Mouse (Mus musculus) midbrain, embryonic 12.5 days (tissue): ENCODE results near the gene Atxn1. TPM values are rescaled to one million over a fixed set of nuclear protein-coding genes. Genes with fewer than 3 reads are reported as not detected.

Source experiments
- ATAC-seq: fragments of 200-750 bp; cut with Nextera tagmentation; 2 replicates; pipeline ENCODE4 v1.8.0; 2017; ENCODE audit warnings: low read depth, moderate TSS enrichment, moderate library complexity; ENCODE audit not compliant: low FRiP score
- H3K27ac ChIP-seq: fragments of 300-500 bp; sonication (generic); replicated peaks from 2 replicates; pipeline ENCODE4 v1.5.1; 2016; ENCODE audit warnings: mild to moderate bottlenecking
- H3K27me3 ChIP-seq: fragments of 300-500 bp; sonication (generic); 2 replicates; pipeline ENCODE4 v1.6.1; 2016; ENCODE audit warnings: mild to moderate bottlenecking
- H3K36me3 ChIP-seq: fragments of 300-500 bp; sonication (generic); 2 replicates; pipeline ENCODE4 v1.6.1; 2016
- H3K4me1 ChIP-seq: fragments of 300-500 bp; sonication (generic); 2 replicates; pipeline ENCODE4 v1.6.1; 2016
- H3K4me2 ChIP-seq: fragments of 300-500 bp; sonication (generic); replicated peaks from 2 replicates; pipeline ENCODE4 v1.6.1; 2016; ENCODE audit warnings: mild to moderate bottlenecking, moderate library complexity
- H3K4me3 ChIP-seq: fragments of 300-500 bp; sonication (generic); 2 replicates; pipeline ENCODE4 v1.5.1; 2016; ENCODE audit warnings: mild to moderate bottlenecking
- H3K9ac ChIP-seq: fragments of 300-500 bp; sonication (generic); replicated peaks from 2 replicates; pipeline ENCODE4 v1.6.1; 2016; ENCODE audit warnings: mild to moderate bottlenecking, moderate library complexity
- H3K9me3 ChIP-seq: fragments of 300-500 bp; sonication (generic); 2 replicates; pipeline ENCODE4 v1.6.1; 2016; ENCODE audit warnings: mild to moderate bottlenecking
- WGBS: fragments of 180-500 bp; shearing (Covaris S2); methylation state at CpG from one replicate; pipeline ENCODE4 v1.1.7; 2016; 5-methylcytosine and 5-hydroxymethylcytosine counted together
- polyA plus RNA-seq: library from polyadenylated mRNA; unstranded; fragments of >200 nt; fragmentation: Nextera tagmentation; extraction: Ambion mirVana; gene quantifications from 2 replicates; pipeline ENCODE4 v1.2.1, GENCODE M21; 2016

Gene Atxn1
- polyA plus RNA-seq, 1 experiment from 2014 or later: 4.2 TPM

GRCm38 (mm10) chr13:45614762-45615161, 350.0 kb downstream of the Atxn1 start:
- 0 out of 2 replicates have a peak, but pooled peaks cover under 1% of the 10 kb centered on the region for H3K4me1 ChIP-seq
- ATAC-seq: no peak
- WGBS: 72% methylated on average over 11 of the region's 11 CpGs
- H3K36me3 ChIP-seq: no peaks in the 10 kb centered on the region
- H3K9ac ChIP-seq: no peak overlapping the region
- H3K4me2 ChIP-seq: no peak overlapping the region
- no peaks in the 10 kb centered on the region for H3K9me3 ChIP-seq
- H3K4me3 ChIP-seq: no peak overlapping the region
- no peaks in the 10 kb centered on the region; the same call in 1 of the 2 replicates for H3K27me3 ChIP-seq
- no peak overlapping the region for H3K27ac ChIP-seq

- H3K9ac ChIP-seq: no peak overlapping the region
- no peak overlapping the region for H3K27ac ChIP-seq
- no peak overlapping the region for H3K4me3 ChIP-seq
- H3K4me2 ChIP-seq: no peak overlapping the region
- no peaks in the 10 kb centered on the region; the same call in 1 of the 2 replicates for H3K27me3 ChIP-seq
- H3K4me1 ChIP-seq: 0 out of 2 replicates have a peak, but pooled peaks cover 5% of the 10 kb centered on the region
- no peaks in the 10 kb centered on the region for H3K9me3 ChIP-seq
- 32% methylated on average over 5 of the region's 5 CpGs for WGBS
- H3K36me3 ChIP-seq: no peaks in the 10 kb centered on the region
- ATAC-seq: no peak
Measured at GRCm38 (mm10) chr13:45613346-45613745, 351.5 kb downstream of the Atxn1 start.

- Histone ChIP-seq H3K9ac (no peak overlapping the region), H3K36me3 (no peaks in the 10 kb centered on the region), H3K27me3 (no peaks in the 10 kb centered on the region; the same call in 1 of the 2 replicates), H3K27ac (no peak overlapping the region), H3K4me2 (no peak overlapping the region), H3K4me3 (no peak overlapping the region), H3K4me1 (0 out of 2 replicates have a peak, but pooled peaks cover 5% of the 10 kb centered on the region), H3K9me3 (no peaks in the 10 kb centered on the region)
- no peak for ATAC-seq
- 75% methylated on average over 3 of the region's 3 CpGs for WGBS
Measured at GRCm38 (mm10) chr13:45611554-45611953, 353.3 kb downstream of the Atxn1 start.

GRCm38 (mm10) chr13:45609461-45609860, 355.3 kb downstream of the Atxn1 start:
- no peaks in the 10 kb centered on the region; the same call in 1 of the 2 replicates for H3K27me3 ChIP-seq
- no peaks in the 10 kb centered on the region for H3K9me3 ChIP-seq
- H3K36me3 ChIP-seq: no peaks in the 10 kb centered on the region
- H3K4me3 ChIP-seq: no peak overlapping the region
- no peak overlapping the region for H3K4me2 ChIP-seq
- 0 out of 2 replicates have a peak, but pooled peaks cover 5% of the 10 kb centered on the region for H3K4me1 ChIP-seq
- 52% methylated on average over 4 of the region's 4 CpGs for WGBS
- no peak overlapping the region for H3K27ac ChIP-seq
- ATAC-seq: no peak
- no peak overlapping the region for H3K9ac ChIP-seq

- H3K9me3 ChIP-seq: no peaks in the 10 kb centered on the region
- WGBS: 92% methylated on average over 5 of the region's 5 CpGs
- ATAC-seq: no peak
- H3K4me2 ChIP-seq: no peak overlapping the region
- H3K4me1 ChIP-seq: 0 out of 2 replicates have a peak, but pooled peaks cover 5% of the 10 kb centered on the region
- no peaks in the 10 kb centered on the region; the same call in 1 of the 2 replicates for H3K27me3 ChIP-seq
- no peak overlapping the region for H3K9ac ChIP-seq
- H3K36me3 ChIP-seq: no peaks in the 10 kb centered on the region
- no peak overlapping the region for H3K4me3 ChIP-seq
- H3K27ac ChIP-seq: no peak overlapping the region
Measured at GRCm38 (mm10) chr13:45608593-45608992, 356.2 kb downstream of the Atxn1 start.

- Histone ChIP-seq H3K36me3 (no peaks in the 10 kb centered on the region), H3K27ac (no peak overlapping the region), H3K4me1 (0 out of 2 replicates have a peak, but pooled peaks cover 5% of the 10 kb centered on the region), H3K27me3 (no peaks in the 10 kb centered on the region; the same call in 1 of the 2 replicates), H3K4me2 (no peak overlapping the region), H3K9me3 (no peaks in the 10 kb centered on the region), H3K9ac (no peak overlapping the region), H3K4me3 (no peak overlapping the region)
- 75% methylated on average over 2 of the region's 2 CpGs for WGBS
- ATAC-seq: no peak
Measured at GRCm38 (mm10) chr13:45607946-45608345, 356.9 kb downstream of the Atxn1 start.

GRCm38 (mm10) chr13:45603636-45604035, 361.2 kb downstream of the Atxn1 start:
- H3K36me3 ChIP-seq: no peaks in the 10 kb centered on the region
- H3K27ac ChIP-seq: no peak overlapping the region
- H3K27me3 ChIP-seq: no peaks in the 10 kb centered on the region
- 92% methylated on average over 6 of the region's 6 CpGs for WGBS
- peaks cover 8% of the 10 kb centered on the region for H3K4me1 ChIP-seq
- no peak for ATAC-seq
- H3K4me3 ChIP-seq: no peak overlapping the region
- H3K9me3 ChIP-seq: no peaks in the 10 kb centered on the region
- no peak overlapping the region for H3K9ac ChIP-seq
- H3K4me2 ChIP-seq: no peak overlapping the region

- Histone ChIP-seq H3K36me3 (no peaks in the 10 kb centered on the region), H3K4me1 (peaks cover 8% of the 10 kb centered on the region), H3K27me3 (no peaks in the 10 kb centered on the region), H3K4me3 (no peak overlapping the region), H3K4me2 (no peak overlapping the region), H3K27ac (0 out of 2 replicates have a peak overlapping the region, but pooled peaks have one; percentile 7), H3K9me3 (no peaks in the 10 kb centered on the region), H3K9ac (no peak overlapping the region)
- ATAC-seq: no peak
- 55% methylated on average over 6 of the region's 6 CpGs for WGBS
Measured at GRCm38 (mm10) chr13:45600443-45600842, 364.4 kb downstream of the Atxn1 start.

GRCm38 (mm10) chr13:45599831-45600230, 365.0 kb downstream of the Atxn1 start:
- H3K36me3 ChIP-seq: no peaks in the 10 kb centered on the region
- no peak overlapping the region for H3K4me3 ChIP-seq
- peaks cover 10% of the 10 kb centered on the region for H3K4me1 ChIP-seq
- no peak overlapping the region for H3K27ac ChIP-seq
- H3K27me3 ChIP-seq: no peaks in the 10 kb centered on the region
- H3K4me2 ChIP-seq: no peak overlapping the region
- no peak overlapping the region for H3K9ac ChIP-seq
- H3K9me3 ChIP-seq: no peaks in the 10 kb centered on the region
- no peak for ATAC-seq
- 42% methylated on average over 2 of the region's 2 CpGs for WGBS

GRCm38 (mm10) chr13:45595416-45595815, 369.4 kb downstream of the Atxn1 start:
- no peak overlapping the region for H3K27ac ChIP-seq
- no peak for ATAC-seq
- H3K4me2 ChIP-seq: no peak overlapping the region
- no peak overlapping the region for H3K4me3 ChIP-seq
- H3K27me3 ChIP-seq: no peaks in the 10 kb centered on the region
- WGBS: 85% methylated on average over 7 of the region's 7 CpGs
- no peaks in the 10 kb centered on the region for H3K36me3 ChIP-seq
- H3K9me3 ChIP-seq: no peaks in the 10 kb centered on the region
- H3K9ac ChIP-seq: no peak overlapping the region
- H3K4me1 ChIP-seq: peaks cover 6% of the 10 kb centered on the region

- WGBS: 78% methylated on average over 1 of the region's 1 CpGs
Measured at GRCm38 (mm10) chr13:45593914-45594313, 370.9 kb downstream of the Atxn1 start.

GRCm38 (mm10) chr13:45590898-45591297, 373.9 kb downstream of the Atxn1 start:
- Histone ChIP-seq H3K27me3 (no peaks in the 10 kb centered on the region), H3K4me1 (0 out of 2 replicates have a peak, but pooled peaks cover 3% of the 10 kb centered on the region), H3K4me2 (no peak overlapping the region), H3K9me3 (no peaks in the 10 kb centered on the region), H3K9ac (no peak overlapping the region), H3K27ac (no peak overlapping the region), H3K4me3 (no peak overlapping the region), H3K36me3 (no peaks in the 10 kb centered on the region)
- ATAC-seq: no peak

More at GRCm38 (mm10) chr13:45593914-45594313, 370.9 kb downstream of the Atxn1 start:
- no peaks in the 10 kb centered on the region for H3K9me3 ChIP-seq
- H3K4me2 ChIP-seq: no peak overlapping the region
- H3K36me3 ChIP-seq: no peaks in the 10 kb centered on the region
- no peak overlapping the region for H3K9ac ChIP-seq
- H3K27me3 ChIP-seq: no peaks in the 10 kb centered on the region
- ATAC-seq: no peak
- 0 out of 2 replicates have a peak, but pooled peaks cover 3% of the 10 kb centered on the region for H3K4me1 ChIP-seq
- H3K27ac ChIP-seq: no peak overlapping the region
- H3K4me3 ChIP-seq: no peak overlapping the region

GRCm38 (mm10) chr13:45583061-45583460, 381.7 kb downstream of the Atxn1 start:
- H3K27me3 ChIP-seq: no peaks in the 10 kb centered on the region
- no peak overlapping the region for H3K4me2 ChIP-seq
- H3K9ac ChIP-seq: no peak overlapping the region
- no peak for ATAC-seq
- H3K4me1 ChIP-seq: no peaks in the 10 kb centered on the region
- H3K4me3 ChIP-seq: no peak overlapping the region
- H3K9me3 ChIP-seq: no peaks in the 10 kb centered on the region
- WGBS: 89% methylated on average over 5 of the region's 5 CpGs
- no peak overlapping the region for H3K27ac ChIP-seq
- H3K36me3 ChIP-seq: no peaks in the 10 kb centered on the region
